Mouse (Mus musculus) liver, postnatal 0 days (tissue): ENCODE data around the gene Hist1h3d.

Experiments used
- CTCF ChIP-seq: sonication (generic); IDR thresholded peaks from 2 replicates; pipeline ENCODE4 v1.5.1; 2016; ENCODE audit warnings: antibody characterized with exemption, low read depth
- EP300 ChIP-seq: IDR thresholded peaks from 2 replicates; pipeline ENCODE4 v1.6.1; 2016; ENCODE audit warnings: antibody characterized with exemption, low read depth, mild to moderate bottlenecking

DNA sequence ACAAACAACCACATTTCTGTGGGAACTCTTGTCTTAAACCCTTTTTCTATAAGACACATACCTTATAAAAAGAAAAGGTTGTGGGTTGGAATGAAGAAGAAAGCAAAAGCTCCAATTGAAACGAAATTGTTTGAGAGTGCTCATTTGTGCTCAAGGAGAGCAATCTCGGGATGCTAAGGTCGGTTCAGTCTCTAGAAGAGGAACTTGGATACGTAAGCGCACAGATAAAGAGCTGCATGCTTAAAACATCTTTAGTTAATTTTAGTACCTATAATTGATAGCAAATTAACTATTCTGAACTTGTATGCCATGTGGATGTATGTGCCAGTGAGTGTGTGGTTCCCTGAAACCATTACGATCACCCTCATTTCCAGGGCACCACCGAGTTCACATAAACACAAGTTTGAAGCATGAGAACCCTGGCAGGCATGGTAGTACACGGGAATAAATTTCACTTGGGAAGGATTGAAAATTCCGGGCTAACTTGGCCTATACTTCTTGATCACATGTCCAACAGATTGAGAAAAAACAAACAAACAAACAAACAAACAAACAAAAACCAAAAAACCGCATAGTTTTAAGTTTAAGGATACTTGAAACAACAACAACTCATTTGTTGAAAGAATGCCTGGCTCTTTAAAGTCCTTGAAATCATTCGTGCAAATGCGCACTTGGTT is 44.6 kb downstream of the Hist1h3d start:
- no peak for TF ChIP-seq CTCF
- TF ChIP-seq EP300, result no peak
